Mouse (Mus musculus): Measurements from ENCODE around the gene Tsku. TPM values are rescaled to one million over a fixed set of nuclear protein-coding genes. Genes with fewer than 3 reads are reported as not detected.

Tsku gene
- polyA plus RNA-seq (2012; rRNA removed): 1.7 and 1.9 TPM in 2 replicates

DNA sequence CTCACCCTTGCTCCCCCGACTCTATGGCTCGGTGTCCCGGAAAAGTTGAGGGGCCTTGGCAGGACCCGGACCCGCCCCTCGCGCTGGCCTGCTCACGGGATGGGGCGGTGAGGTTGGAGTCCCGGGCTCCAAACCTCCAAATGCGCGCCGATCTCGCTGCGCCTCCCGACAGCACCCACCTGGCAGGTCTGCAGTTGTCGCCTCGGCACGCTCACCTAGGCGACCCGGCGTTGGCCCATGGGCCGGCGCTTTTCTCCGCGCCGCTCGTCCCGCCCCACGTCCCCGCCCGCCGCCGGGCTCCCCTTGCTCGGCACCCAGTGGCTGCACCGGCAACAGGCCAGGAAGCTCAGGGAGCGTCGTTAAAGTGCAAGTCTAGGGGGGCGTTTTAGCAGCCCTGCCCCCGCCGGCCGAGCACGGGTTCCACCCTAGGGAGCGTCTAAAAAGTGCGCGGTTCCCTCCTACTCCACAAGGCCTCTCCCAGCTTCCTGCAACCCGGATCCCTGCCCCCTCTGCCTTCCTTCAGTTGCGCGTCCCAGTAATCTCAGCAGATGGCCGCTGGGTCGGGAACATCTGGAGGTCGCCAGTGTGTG, at the start of gene Tsku:
Gene Tsku, minus strand, starts transcription at position 266 of the 590 bp plus-strand sequence.
- no peaks in the 10 kb centered on the region for H3K4me1 ChIP-seq (ENCODE audit: control insufficient read depth, insufficient read depth, low read length)
- under 1% methylated on average over 52 of the region's 52 CpGs for WGBS
- DNase-seq: peak; percentile 59 to 66
- no peaks in the 10 kb centered on the region for H3K27me3 ChIP-seq (ENCODE audit: control insufficient read depth, insufficient read depth, low read length)
- H3K4me3 ChIP-seq (replicated peaks; ENCODE audit: insufficient read depth, low read depth, low read length): peak within 1 kb of the TSS; percentile 50
- H3K27ac ChIP-seq (ENCODE audit: insufficient read depth, low read length): no peak within 1 kb of the TSS
- TF ChIP-seq CTCF (IDR thresholded peaks at IDR 0.05; ENCODE audit: borderline replicate concordance, insufficient read depth, low read depth, low read length) (no peak), POLR2A (IDR thresholded peaks at IDR 0.05; ENCODE audit: borderline replicate concordance, insufficient read depth, low read length) (no peak)

DNA sequence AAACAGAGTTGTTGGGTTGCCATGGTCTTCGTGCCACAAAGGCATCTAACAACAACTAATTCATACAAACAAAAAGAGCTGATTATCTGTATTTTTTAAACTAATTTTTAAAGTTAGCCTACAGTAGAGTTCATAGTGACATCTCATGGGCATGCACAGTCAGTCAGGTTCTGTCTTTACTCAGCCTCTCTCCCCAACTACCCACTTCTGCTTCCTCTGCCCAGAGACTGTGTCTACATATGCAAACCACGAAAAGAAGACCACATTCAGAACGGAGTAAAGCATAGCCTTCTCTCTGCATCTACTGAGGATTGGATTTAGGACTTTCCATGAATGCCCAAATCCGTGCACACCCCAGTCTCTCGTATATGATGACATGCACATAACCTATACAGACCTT, 46.5 kb upstream of the Tsku start:
- H3K4me1 ChIP-seq (ENCODE audit: control insufficient read depth, insufficient read depth, low read length): peaks cover 17% of the 10 kb centered on the region
- WGBS: 92% methylated on average over 5 of the region's 5 CpGs

GRCm38 (mm10) chr7:98403996-98404395, 42.9 kb upstream of the Tsku start:
- Histone ChIP-seq H3K27me3 (ENCODE audit: control insufficient read depth, insufficient read depth, low read length) (no peaks in the 10 kb centered on the region), H3K4me3 (replicated peaks; ENCODE audit: insufficient read depth, low read depth, low read length) (no peak overlapping the region), H3K4me1 (ENCODE audit: control insufficient read depth, insufficient read depth, low read length) (peaks cover 26% of the 10 kb centered on the region), H3K27ac (ENCODE audit: insufficient read depth, low read length) (0 out of 2 replicates have a peak overlapping the region, but pooled peaks have one; percentile 0)
- peak; percentile 77 to 87 for DNase-seq
- TF ChIP-seq POLR2A (IDR thresholded peaks at IDR 0.05; ENCODE audit: borderline replicate concordance, insufficient read depth, low read length) (no peak), CTCF (IDR thresholded peaks at IDR 0.05; ENCODE audit: borderline replicate concordance, insufficient read depth, low read depth, low read length) (no peak)
- 11% methylated on average over 4 of the region's 4 CpGs for whole genome bisulfite sequencing

More for the DNA sequence above, 46.5 kb upstream of the Tsku start:
- no peak for TF ChIP-seq POLR2A (IDR thresholded peaks at IDR 0.05; ENCODE audit: borderline replicate concordance, insufficient read depth, low read length)
- no peak for TF ChIP-seq CTCF (IDR thresholded peaks at IDR 0.05; ENCODE audit: borderline replicate concordance, insufficient read depth, low read depth, low read length)
- no peak overlapping the region for H3K27ac ChIP-seq (ENCODE audit: insufficient read depth, low read length)
- no peaks in the 10 kb centered on the region for H3K27me3 ChIP-seq (ENCODE audit: control insufficient read depth, insufficient read depth, low read length)
- DNase-seq: no peak
- no peak overlapping the region for H3K4me3 ChIP-seq (replicated peaks; ENCODE audit: insufficient read depth, low read depth, low read length)

DNA sequence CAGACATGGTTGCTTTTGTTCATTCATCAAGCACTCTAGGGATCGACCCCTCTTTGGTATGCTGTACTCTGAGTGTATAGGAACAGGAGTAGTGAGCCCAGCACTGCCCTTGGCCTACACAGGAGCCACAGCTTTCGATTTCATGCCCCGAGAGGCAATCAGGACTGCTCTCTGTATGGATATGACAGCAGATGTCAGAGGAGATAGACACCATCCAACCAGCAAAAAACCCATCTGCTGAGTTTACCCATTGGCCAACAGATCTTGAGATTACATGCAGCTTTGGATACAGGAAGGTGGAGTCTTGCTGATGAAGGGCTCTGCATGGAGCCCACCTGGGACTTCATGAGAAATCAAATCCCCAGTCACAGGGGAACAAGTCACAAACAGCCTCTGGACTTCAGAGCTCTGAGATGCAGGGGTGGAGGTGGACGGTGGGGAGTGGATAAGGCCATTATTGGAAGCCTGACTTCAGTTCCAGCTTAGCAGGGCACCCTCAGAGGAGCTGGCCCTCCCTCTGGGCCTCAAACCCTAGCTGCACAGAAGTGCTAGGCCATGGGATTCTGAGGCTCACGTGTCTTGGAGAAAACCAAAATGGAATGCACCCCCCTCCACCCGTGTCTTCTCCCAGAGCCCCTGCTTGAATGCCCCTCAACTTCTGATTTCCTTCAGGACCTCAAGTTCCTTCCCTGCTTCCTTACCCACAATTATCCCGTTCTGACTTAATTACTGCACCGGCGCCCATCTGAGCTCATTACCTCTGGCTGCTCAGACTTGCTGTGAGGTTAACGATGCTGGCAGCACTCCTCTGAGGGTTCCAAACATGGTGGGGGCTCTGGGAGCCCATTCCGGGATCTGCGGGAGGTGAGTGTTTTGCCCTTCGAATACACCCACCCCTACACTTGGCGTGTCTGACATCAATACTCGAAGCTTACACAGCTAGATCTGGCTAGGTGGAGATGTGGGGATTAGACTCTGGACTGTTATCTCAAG, 41.8 kb upstream of the Tsku start:
- WGBS: 42% methylated on average over 15 of the region's 15 CpGs
- Histone ChIP-seq H3K4me1 (ENCODE audit: control insufficient read depth, insufficient read depth, low read length) (peaks cover 26% of the 10 kb centered on the region), H3K4me3 (replicated peaks; ENCODE audit: insufficient read depth, low read depth, low read length) (no peak overlapping the region), H3K27me3 (ENCODE audit: control insufficient read depth, insufficient read depth, low read length) (no peaks in the 10 kb centered on the region), H3K27ac (ENCODE audit: insufficient read depth, low read length) (peak overlapping the region; percentile 39)
- DNase-seq: peak; percentile 45 to 71
- TF ChIP-seq POLR2A (IDR thresholded peaks at IDR 0.05; ENCODE audit: borderline replicate concordance, insufficient read depth, low read length) (no peak), CTCF (IDR thresholded peaks at IDR 0.05; ENCODE audit: borderline replicate concordance, insufficient read depth, low read depth, low read length) (no peak)

- Histone ChIP-seq H3K4me1 (ENCODE audit: control insufficient read depth, insufficient read depth, low read length) (no peaks in the 10 kb centered on the region), H3K27ac (ENCODE audit: insufficient read depth, low read length) (no peak overlapping the region), H3K27me3 (ENCODE audit: control insufficient read depth, insufficient read depth, low read length) (no peaks in the 10 kb centered on the region), H3K4me3 (replicated peaks; ENCODE audit: insufficient read depth, low read depth, low read length) (no peak overlapping the region)
- no peak for TF ChIP-seq CTCF (IDR thresholded peaks at IDR 0.05; ENCODE audit: borderline replicate concordance, insufficient read depth, low read depth, low read length)
- TF ChIP-seq POLR2A (IDR thresholded peaks at IDR 0.05; ENCODE audit: borderline replicate concordance, insufficient read depth, low read length): no peak
- no peak for DNase-seq
- WGBS: 84% methylated on average over 8 of the region's 8 CpGs
These were observed 31.5 kb upstream of the Tsku start for GRCm38 (mm10) chr7:98392466-98393201.

GRCm38 (mm10) chr7:98391351-98391936, 30.3 kb upstream of the Tsku start:
- H3K27ac ChIP-seq (ENCODE audit: insufficient read depth, low read length): no peak overlapping the region
- H3K4me1 ChIP-seq (ENCODE audit: control insufficient read depth, insufficient read depth, low read length): no peaks in the 10 kb centered on the region
- no peaks in the 10 kb centered on the region for H3K27me3 ChIP-seq (ENCODE audit: control insufficient read depth, insufficient read depth, low read length)
- no peak for DNase-seq
- H3K4me3 ChIP-seq (replicated peaks; ENCODE audit: insufficient read depth, low read depth, low read length): no peak overlapping the region
- no peak for TF ChIP-seq POLR2A (IDR thresholded peaks at IDR 0.05; ENCODE audit: borderline replicate concordance, insufficient read depth, low read length)
- TF ChIP-seq CTCF (IDR thresholded peaks at IDR 0.05; ENCODE audit: borderline replicate concordance, insufficient read depth, low read depth, low read length): no peak
- 42% methylated on average over 7 of the region's 7 CpGs for WGBS

GRCm38 (mm10) chr7:98390486-98390885, 29.4 kb upstream of the Tsku start:
- DNase-seq: no peak
- Histone ChIP-seq H3K4me3 (replicated peaks; ENCODE audit: insufficient read depth, low read depth, low read length) (no peak overlapping the region), H3K27ac (ENCODE audit: insufficient read depth, low read length) (no peak overlapping the region), H3K4me1 (ENCODE audit: control insufficient read depth, insufficient read depth, low read length) (no peaks in the 10 kb centered on the region), H3K27me3 (ENCODE audit: control insufficient read depth, insufficient read depth, low read length) (no peaks in the 10 kb centered on the region)
- TF ChIP-seq CTCF (IDR thresholded peaks at IDR 0.05; ENCODE audit: borderline replicate concordance, insufficient read depth, low read depth, low read length) (no peak), POLR2A (IDR thresholded peaks at IDR 0.05; ENCODE audit: borderline replicate concordance, insufficient read depth, low read length) (no peak)
- 76% methylated on average over 2 of the region's 2 CpGs for WGBS
